18 mouse cellular contexts compared by ENCODE assay signal in the genomic region with DNA sequence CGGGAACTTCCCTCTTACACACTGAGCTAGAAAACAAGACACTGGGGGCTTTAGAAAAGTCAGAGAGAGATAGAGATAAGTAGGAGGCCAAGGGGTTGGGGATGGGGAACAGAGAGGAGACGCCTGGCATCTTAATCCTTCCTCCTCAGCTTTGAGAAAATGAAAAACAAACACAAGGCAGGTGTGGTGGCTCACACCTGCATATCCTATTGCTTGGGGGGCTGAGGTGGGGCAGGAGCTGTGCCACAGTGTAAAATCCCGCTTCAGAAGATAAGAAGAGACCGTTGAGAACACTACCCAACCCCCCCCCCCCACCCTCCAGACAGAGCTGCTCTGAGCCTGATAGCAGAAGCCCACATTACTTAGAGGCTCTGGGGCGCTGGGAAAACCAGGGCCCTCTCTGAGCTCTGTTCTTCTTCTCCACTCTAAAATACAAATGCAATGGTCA. TPM values are rescaled to one million over a fixed set of nuclear protein-coding genes. Genes with fewer than 3 reads are reported as not detected.
A peak's percentile ranks its signal among the peaks of the same experiment; 100 is the strongest.
DNase-seq lines count a peak whose midpoint lies in the region; ATAC-seq lines count a peak whose summit lies in the region.
"Had no signal": no experiment of that assay in that cellular context is flagged by ENCODE, and none has a peak within 500 bp of the region (broad histone marks: within the 10 kb centered on the region; RNA-seq: fewer than 3 reads in every experiment).

No protein-coding gene starts in this region.

- peak; percentile 59; the same call in 1 of the 2 replicates for ATAC-seq in heart, embryonic 16.5 days (replicated peaks; ENCODE audit: extremely low read depth, insufficient read depth, low FRiP score)
- peak; percentile 5; the same call in 1 of the 2 replicates for ATAC-seq in intestine, embryonic 16.5 days
- ATAC-seq in megakaryocyte progenitor cell, adult 5-6 weeks (replicated peaks; ENCODE audit: poor library complexity) = peak; percentile 65

- no peaks in the 10 kb centered on the region for H3K9me3 ChIP-seq in heart, embryonic 16.5 days (replicated peaks; ENCODE audit: control insufficient read depth, low read length)
- no peaks in the 10 kb centered on the region for H3K9me3 ChIP-seq in intestine, embryonic 16.5 days (ENCODE audit: control insufficient read depth, low read length)
- H3K9me3 ChIP-seq: heart, embryonic 12.5 days; neural tube, embryonic 13.5 days had no signal

- no peaks in the 10 kb centered on the region for H3K27me3 ChIP-seq in heart, embryonic 16.5 days (ENCODE audit: control insufficient read depth, insufficient read depth, low read length)
- H3K27me3 ChIP-seq in intestine, embryonic 16.5 days (replicated peaks; ENCODE audit: control insufficient read depth, insufficient read depth, low read length) = no peaks in the 10 kb centered on the region
- H3K27me3 ChIP-seq: heart, embryonic 12.5 days; neural tube, embryonic 13.5 days had no signal

- H3K36me3 ChIP-seq in heart, embryonic 16.5 days (ENCODE audit: control insufficient read depth, insufficient read depth) = no peaks in the 10 kb centered on the region
- no peaks in the 10 kb centered on the region for H3K36me3 ChIP-seq in intestine, embryonic 16.5 days (ENCODE audit: control insufficient read depth, insufficient read depth, low read length)
- H3K36me3 ChIP-seq: heart, embryonic 12.5 days; neural tube, embryonic 13.5 days had no signal

- intact Hi-C loops in heart, postnatal 10 days (cut with DNase I) = no loop called here
- intact Hi-C loops in left cerebral cortex, postnatal 36 days (cut with DNase I) = no loop called here
- intact Hi-C loops in left cerebral cortex, postnatal 25 days (cut with DNase I) = no loop called here

- H3K27ac ChIP-seq in heart, embryonic 16.5 days (ENCODE audit: low read length) = no peak overlapping the region
- peak overlapping the region; percentile 58 for H3K27ac ChIP-seq in intestine, embryonic 16.5 days (ENCODE audit: low read length)
- H3K27ac ChIP-seq: macrophage; neural tube, embryonic 13.5 days had no signal

- 21% methylated on average over 5 of the region's 5 CpGs for WGBS in heart, embryonic 16.5 days
- WGBS in intestine, embryonic 16.5 days = 44% methylated on average over 5 of the region's 5 CpGs

- H3K4me1 ChIP-seq in heart, embryonic 16.5 days (ENCODE audit: control insufficient read depth, insufficient read depth, low read length) = no peaks in the 10 kb centered on the region
- peaks cover 30% of the 10 kb centered on the region for H3K4me1 ChIP-seq in intestine, embryonic 16.5 days (ENCODE audit: control insufficient read depth, insufficient read depth, low read length)

- DNase-seq in heart, postnatal 10 days = no peak
- DNase-seq in thymus, postnatal 4 days = peak; percentile 24
- no peak for DNase-seq in left cerebral cortex, postnatal 36 days (ENCODE audit: low spot score in 2 of 2)
- no peak for DNase-seq in left cerebral cortex, postnatal 25 days (ENCODE audit: low spot score in 2 of 2)
- DNase-seq in cerebellum, postnatal 14 days = no peak
- DNase-seq: adrenal gland, adult 8-10 months; cerebellum, adult 11 months; gastrocnemius, postnatal 25 days; kidney, adult 11 months; kidney, postnatal 4 days; lung, adult 2 months had no signal

- H3K4me2 ChIP-seq in heart, embryonic 16.5 days (ENCODE audit: low read depth, low read length) = no peak overlapping the region
- H3K4me2 ChIP-seq in intestine, embryonic 16.5 days (ENCODE audit: low read depth, low read length) = no peak overlapping the region
- H3K4me2 ChIP-seq: heart, embryonic 12.5 days; neural tube, embryonic 13.5 days had no signal

- no peak overlapping the region for H3K4me3 ChIP-seq in heart, embryonic 16.5 days (ENCODE audit: low read length)
- no peak overlapping the region for H3K4me3 ChIP-seq in intestine, embryonic 16.5 days (ENCODE audit: low read length)
- H3K4me3 ChIP-seq: heart, embryonic 12.5 days; neural tube, embryonic 13.5 days had no signal

- no peak overlapping the region for H3K9ac ChIP-seq in heart, embryonic 16.5 days (ENCODE audit: low read length)
- H3K9ac ChIP-seq in intestine, embryonic 16.5 days (ENCODE audit: low read depth, low read length) = no peak overlapping the region
- H3K9ac ChIP-seq: heart, embryonic 12.5 days; neural tube, embryonic 13.5 days had no signal

RNA-seq across cellular contexts. Expression of gene Tspan15, which starts 15.9 kb away (rescaled TPM):
- polyA plus RNA-seq in heart, embryonic 16.5 days (2015; fragmentation: Nextera tagmentation; extraction: Ambion mirVana) = 10.9 and 16.2 TPM in 2 replicates
- total RNA-seq in heart, postnatal 10 days (2021) = 10 to 100 TPM; 12.4 to 13.7 TPM
- 86.3 and 92.1 TPM in 2 replicates for polyA plus RNA-seq in intestine, embryonic 16.5 days (2015; fragmentation: Nextera tagmentation; extraction: Ambion mirVana)
- 0.15 and 0.49 TPM in 2 replicates for total RNA-seq in megakaryocyte progenitor cell, adult 5-6 weeks (2015)
- 0.21 TPM in 1 of 2 replicates, not detected in the other for total RNA-seq in megakaryocyte progenitor cell, adult 5-6 weeks (2017)
- 10 to 100 TPM; 11.6 to 14.2 TPM for total RNA-seq in left cerebral cortex, postnatal 36 days (2021)
- 10 to 100 TPM; 11.1 to 13.7 TPM for total RNA-seq in left cerebral cortex, postnatal 25 days (2021)
- polyA plus RNA-seq: macrophage had no signal

RNA-seq across cellular contexts. Expression of gene Tacr2, which starts 37.0 kb away (rescaled TPM):
- polyA plus RNA-seq in heart, embryonic 16.5 days (2015; fragmentation: Nextera tagmentation; extraction: Ambion mirVana) = 0.05 TPM in 1 of 2 replicates, not detected in the other
- total RNA-seq in heart, postnatal 10 days (2021) = not detected
- 0.98 and 1.2 TPM in 2 replicates for polyA plus RNA-seq in intestine, embryonic 16.5 days (2015; fragmentation: Nextera tagmentation; extraction: Ambion mirVana)
- total RNA-seq in megakaryocyte progenitor cell, adult 5-6 weeks (2015) = not detected in 2 replicates
- total RNA-seq in megakaryocyte progenitor cell, adult 5-6 weeks (2017) = not detected in 2 replicates
- under 1 TPM; 0.32 to 0.34 TPM for total RNA-seq in left cerebral cortex, postnatal 36 days (2021)
- total RNA-seq in left cerebral cortex, postnatal 25 days (2021) = under 1 TPM; 0.16 to 0.18 TPM
- total RNA-seq: gastrocnemius, postnatal 25 days had no signal
- polyA plus RNA-seq: heart, embryonic 12.5 days; hindbrain, embryonic 11.5 days; macrophage had no signal

Comparison
In these comparisons a context has a peak if more than half of its experiments do, and no peak if none do; other contexts are left out.
1. ATAC-seq: peak in every context shown above with its lines; median percentile 65 in megakaryocyte progenitor cell, adult 5-6 weeks; 59 in heart, embryonic 16.5 days; 5 in intestine, embryonic 16.5 days.
2. RNA of gene Tspan15, which starts 15.9 kb away (total RNA-seq): 11.6 to 14.2 TPM in left cerebral cortex, postnatal 36 days, 12.4 to 13.7 TPM in heart, postnatal 10 days and 11.1 to 13.7 TPM in left cerebral cortex, postnatal 25 days; 0.15 to 0.49 TPM in megakaryocyte progenitor cell, adult 5-6 weeks; every median in the first group is over 4 times any median in the second.